Mouse (Mus musculus) adrenal gland, postnatal 10 days (tissue): ENCODE results near the gene Rbms2. TPM values are rescaled to one million over a fixed set of nuclear protein-coding genes. Genes with fewer than 3 reads are reported as not detected.
"Not testable (repeated sequence)": the region's sequence is repeated elsewhere in the genome, so short reads cannot be mapped to it uniquely, and the experiment has no call there.

Source experiments
- DNase-seq: peaks from one replicate; pipeline ENCODE4 v3.0.0; 2021; ENCODE audit warnings: mixed read lengths
- long read RNA-seq, 2 experiments: library from polyadenylated mRNA; stranded (forward); transcript quantifications; one replicate each; pipeline ENCODE4 v2.0.0; 2021
- total RNA-seq, 2 experiments: library from RNA; stranded (reverse); gene quantifications; 2 replicates each; pipeline ENCODE4 v1.2.3; 2021

Rbms2 gene
- 10 to 100 TPM; 65.3 to 74.8 TPM for total RNA-seq
- long read RNA-seq, experiment 1, transcript Rbms2-201 (13 exons, 1,481 nt), result major isoform, 11 of 33 reads
- long read RNA-seq, experiment 1, partial matches to known transcripts, result 12 of 33 reads
- long read RNA-seq, experiment 1, other reads (novel, unspliced or antisense), result 8 of 33 reads
- long read RNA-seq, experiment 2, partial matches to known transcripts, result 5 of 11 reads
- long read RNA-seq, experiment 2, other reads (novel, unspliced or antisense), result 4 of 11 reads

GRCm38 (mm10) chr10:128179989-128180388 is at the start of gene Rbms2:
Gene Rbms2 (minus strand): TSS chr10:128180297.
- DNase-seq, result peak; percentile 30

GRCm38 (mm10) chr10:128228009-128228408 is 47.9 kb upstream of the Rbms2 start:
- no peak for DNase-seq

GRCm38 (mm10) chr10:128227592-128227991 is 47.5 kb upstream of the Rbms2 start:
- DNase-seq, result no peak

GRCm38 (mm10) chr10:128225538-128225937 is 45.4 kb upstream of the Rbms2 start, which contains the start of gene Mip:
Gene Mip (plus strand): TSS chr10:128225838.
- no peak for DNase-seq

- DNase-seq, result no peak
Measured at GRCm38 (mm10) chr10:128225064-128225463, 45.0 kb upstream of the Rbms2 start.

GRCm38 (mm10) chr10:128221533-128222286 is 41.6 kb upstream of the Rbms2 start:
- no peak for DNase-seq

GRCm38 (mm10) chr10:128218387-128219117 is 38.5 kb upstream of the Rbms2 start:
- no peak for DNase-seq

GRCm38 (mm10) chr10:128214981-128215380 is 34.9 kb upstream of the Rbms2 start:
- no peak for DNase-seq

GRCm38 (mm10) chr10:128214112-128214511 is 34.0 kb upstream of the Rbms2 start:
- DNase-seq, result not testable (repeated sequence)

- DNase-seq, result peak; percentile 70
Measured at GRCm38 (mm10) chr10:128212871-128213323, 32.8 kb upstream of the Rbms2 start.

- DNase-seq, result no peak
Measured at GRCm38 (mm10) chr10:128212148-128212547, 32.1 kb upstream of the Rbms2 start.

GRCm38 (mm10) chr10:128211390-128212108 is 31.5 kb upstream of the Rbms2 start, which contains the start of gene Spryd4:
Gene Spryd4 (minus strand): TSS chr10:128211807.
- DNase-seq, result peak; percentile 95

GRCm38 (mm10) chr10:128210954-128211353 is 30.9 kb upstream of the Rbms2 start:
- DNase-seq, result peak; percentile 32

GRCm38 (mm10) chr10:128210131-128210530 is 30.0 kb upstream of the Rbms2 start:
- DNase-seq, result no peak

- no peak for DNase-seq
Measured at GRCm38 (mm10) chr10:128209311-128210009, 29.4 kb upstream of the Rbms2 start.

GRCm38 (mm10) chr10:128208326-128208725 is 28.2 kb upstream of the Rbms2 start:
- DNase-seq, result no peak

- no peak for DNase-seq
Measured at GRCm38 (mm10) chr10:128204941-128205340, 24.8 kb upstream of the Rbms2 start.

- DNase-seq, result peak; percentile 18
Measured at GRCm38 (mm10) chr10:128201856-128202255, 21.8 kb upstream of the Rbms2 start.

GRCm38 (mm10) chr10:128194551-128195461 is 14.7 kb upstream of the Rbms2 start:
- peak; percentile 19 for DNase-seq

GRCm38 (mm10) chr10:128194024-128194550 is 14.0 kb upstream of the Rbms2 start, which contains the start of gene Gls2:
Gene Gls2 (plus strand): TSS chr10:128194457.
- peak; percentile 98 for DNase-seq
